Mouse (Mus musculus) megakaryocyte, embryonic 14.5 days (primary cell): ENCODE measurements around the gene Akap11.

Source experiments
- FLI1 ChIP-seq: IDR thresholded peaks from 2 replicates; pipeline ENCODE4 v1.6.1; 2012; ENCODE audit warnings: low read length, inconsistent platforms, mixed read lengths
- GATA1 ChIP-seq: IDR thresholded peaks from 3 replicates; pipeline ENCODE4 v1.6.1; 2012; ENCODE audit warnings: mixed read lengths, low read length, inconsistent platforms, borderline replicate concordance

DNA sequence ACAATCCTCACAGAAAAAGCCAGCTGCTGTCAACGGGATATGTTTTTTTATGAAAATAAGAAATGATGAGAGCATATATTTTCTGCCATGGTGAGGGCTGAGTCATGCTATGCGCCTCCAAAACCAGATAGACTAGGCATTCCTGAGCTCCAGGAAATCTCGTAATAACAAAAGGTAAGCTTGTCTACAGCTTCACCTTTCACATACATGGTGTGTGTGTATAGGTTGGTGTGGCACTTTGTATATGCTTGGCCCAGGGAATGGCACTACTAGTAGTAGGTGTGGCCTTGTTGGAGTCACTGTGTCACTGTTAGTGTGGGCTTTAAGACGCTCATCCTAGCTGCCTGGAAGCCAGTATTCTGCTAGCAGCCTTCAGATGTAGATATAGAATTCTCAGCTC lies 68.6 kb downstream of the Akap11 start:
- TF ChIP-seq GATA1 = no peak
- no peak for TF ChIP-seq FLI1
